Mouse (Mus musculus) forebrain, embryonic 12.5 days (tissue): ENCODE data around the gene Napepld. TPM values are rescaled to one million over a fixed set of nuclear protein-coding genes. Genes with fewer than 3 reads are reported as not detected.
"Not testable (repeated sequence)": the region's sequence is repeated elsewhere in the genome, so short reads cannot be mapped to it uniquely, and the experiment has no call there.

Experiments used
- ATAC-seq: fragments of 200-750 bp; cut with Nextera tagmentation; 2 replicates; pipeline ENCODE4 v1.8.0; 2017; ENCODE audit warnings: moderate TSS enrichment; ENCODE audit not compliant: low FRiP score
- H3K27ac ChIP-seq: fragments of 300-500 bp; sonication (generic); 2 replicates; pipeline ENCODE4 v1.5.1; 2016; ENCODE audit warnings: mild to moderate bottlenecking
- H3K27me3 ChIP-seq: fragments of 300-500 bp; sonication (generic); 2 replicates; pipeline ENCODE4 v1.6.1; 2016; ENCODE audit warnings: mild to moderate bottlenecking
- H3K36me3 ChIP-seq: fragments of 300-500 bp; sonication (generic); replicated peaks from 2 replicates; pipeline ENCODE4 v1.6.1; 2016; ENCODE audit warnings: mild to moderate bottlenecking
- H3K4me1 ChIP-seq: fragments of 300-500 bp; sonication (generic); 2 replicates; pipeline ENCODE4 v1.6.1; 2016
- H3K4me2 ChIP-seq: fragments of 300-500 bp; sonication (generic); 2 replicates; pipeline ENCODE4 v1.6.1; 2016; ENCODE audit warnings: mild to moderate bottlenecking, moderate library complexity
- H3K4me3 ChIP-seq: fragments of 300-500 bp; sonication (generic); replicated peaks from 2 replicates; pipeline ENCODE4 v1.5.1; 2016; ENCODE audit warnings: mild to moderate bottlenecking
- H3K9ac ChIP-seq: fragments of 300-500 bp; sonication (generic); 2 replicates; pipeline ENCODE4 v1.6.1; 2016; ENCODE audit warnings: mild to moderate bottlenecking
- H3K9me3 ChIP-seq: fragments of 300-500 bp; sonication (generic); 2 replicates; pipeline ENCODE4 v1.6.1; 2016
- WGBS: fragments of 180-500 bp; shearing (Covaris S2); methylation state at CpG from one replicate; pipeline ENCODE4 v1.1.7; 2016; 5-methylcytosine and 5-hydroxymethylcytosine counted together
- polyA plus RNA-seq: library from polyadenylated mRNA; unstranded; fragments of >200 nt; fragmentation: Nextera tagmentation; extraction: Ambion mirVana; gene quantifications from 2 replicates; pipeline ENCODE4 v1.2.1, GENCODE M21; 2016

Gene Napepld
- polyA plus RNA-seq, 1 experiment from 2014 or later, result 12.6 TPM

DNA sequence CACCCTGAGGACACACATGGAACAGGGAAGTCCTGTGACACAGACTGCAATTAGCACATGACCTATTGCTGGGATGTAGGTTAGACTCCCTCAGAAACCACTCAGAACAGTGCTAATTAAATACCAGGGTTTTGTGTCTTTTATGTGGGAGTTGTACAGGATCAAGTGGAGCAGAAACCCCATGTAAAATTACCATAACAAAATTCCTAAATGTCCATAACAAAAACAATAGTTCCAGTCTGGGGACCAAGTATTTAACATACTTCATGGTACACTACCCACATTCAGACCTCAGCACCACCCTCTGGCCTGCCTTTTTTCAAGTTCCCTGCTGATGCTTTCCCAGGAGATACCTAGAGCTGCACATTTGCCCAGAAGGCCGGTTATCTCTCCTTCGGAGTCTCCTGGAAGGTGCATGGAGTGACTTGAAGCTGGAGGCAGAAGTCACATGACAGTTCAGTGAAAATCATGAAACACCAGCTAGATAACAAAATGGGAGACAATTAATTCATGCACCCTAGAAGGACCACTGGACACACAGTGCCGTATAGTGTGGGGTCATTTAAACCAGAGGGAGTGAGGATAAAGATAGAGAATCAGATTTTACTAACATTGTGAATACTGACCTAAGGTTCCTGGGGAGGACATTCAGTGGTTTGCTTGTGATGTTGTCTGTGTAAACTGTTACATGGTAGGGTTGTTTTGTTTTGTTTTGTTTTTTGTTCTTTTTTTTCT, 31.1 kb upstream of the Napepld start:
- H3K27me3 ChIP-seq, result no peaks in the 10 kb centered on the region
- ATAC-seq, result peak; percentile 70
- H3K4me1 ChIP-seq, result peaks cover 49% of the 10 kb centered on the region
- WGBS, result 17% methylated on average over 3 of the region's 3 CpGs
- no peaks in the 10 kb centered on the region for H3K9me3 ChIP-seq
- H3K4me2 ChIP-seq, result peak overlapping the region; percentile 6
- no peaks in the 10 kb centered on the region for H3K36me3 ChIP-seq
- no peak overlapping the region for H3K9ac ChIP-seq
- H3K4me3 ChIP-seq, result no peak overlapping the region
- H3K27ac ChIP-seq, result peak overlapping the region; percentile 94

DNA sequence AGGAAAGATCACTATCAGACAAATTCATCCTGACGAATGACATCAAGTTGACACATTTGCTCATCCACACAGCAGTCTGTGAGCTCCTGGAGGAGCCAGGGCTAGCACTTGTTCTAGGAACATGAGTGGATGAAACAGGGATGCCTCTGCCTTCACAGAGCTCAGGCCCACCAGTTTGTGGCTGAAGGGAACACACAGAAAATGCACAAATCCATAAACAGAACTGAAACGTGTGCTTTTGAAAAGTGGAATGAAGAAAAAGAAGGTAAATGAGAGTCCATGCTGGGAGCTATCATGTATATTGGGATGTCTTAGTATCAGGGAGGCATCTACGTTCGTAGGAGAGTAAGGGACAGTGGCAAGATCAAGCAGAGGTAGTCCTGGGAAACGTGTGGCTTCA, 27.9 kb upstream of the Napepld start:
- no peak overlapping the region for H3K4me3 ChIP-seq
- H3K4me1 ChIP-seq, result peaks cover 52% of the 10 kb centered on the region
- H3K4me2 ChIP-seq, result no peak overlapping the region
- 84% methylated on average over 5 of the region's 5 CpGs for WGBS
- ATAC-seq, result no peak
- H3K36me3 ChIP-seq, result no peaks in the 10 kb centered on the region
- H3K27me3 ChIP-seq, result no peaks in the 10 kb centered on the region
- H3K9me3 ChIP-seq, result no peaks in the 10 kb centered on the region
- no peak overlapping the region for H3K9ac ChIP-seq
- H3K27ac ChIP-seq, result no peak overlapping the region

DNA sequence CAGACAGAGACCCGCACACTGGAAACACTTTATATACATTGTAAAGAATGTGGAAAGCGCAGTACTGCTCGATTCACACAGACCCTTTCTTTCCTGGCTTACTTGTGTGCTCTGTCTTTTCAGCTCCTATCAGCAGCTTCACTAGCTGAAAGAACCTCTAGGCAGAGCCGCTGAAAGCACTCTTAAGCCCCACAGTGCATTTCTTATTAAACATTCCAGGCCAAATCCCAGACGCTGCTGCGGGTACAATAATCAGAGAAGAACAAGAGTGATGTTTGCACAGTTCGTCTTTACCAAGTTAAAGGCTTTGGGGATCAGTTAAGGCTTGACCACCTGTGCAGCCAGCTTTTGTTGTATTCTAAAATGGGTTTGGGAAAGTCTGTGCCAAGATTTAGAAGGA, 23.7 kb upstream of the Napepld start:
- Histone ChIP-seq H3K4me2 (peak overlapping the region; percentile 9), H3K9me3 (no peaks in the 10 kb centered on the region), H3K36me3 (no peaks in the 10 kb centered on the region), H3K9ac (peak overlapping the region; percentile 12; the same call in 1 of the 2 replicates), H3K4me1 (peaks cover 25% of the 10 kb centered on the region), H3K4me3 (no peak overlapping the region), H3K27me3 (no peaks in the 10 kb centered on the region), H3K27ac (peak overlapping the region; percentile 93)
- 9% methylated on average over 7 of the region's 7 CpGs for WGBS
- peak; percentile 80 for ATAC-seq

DNA sequence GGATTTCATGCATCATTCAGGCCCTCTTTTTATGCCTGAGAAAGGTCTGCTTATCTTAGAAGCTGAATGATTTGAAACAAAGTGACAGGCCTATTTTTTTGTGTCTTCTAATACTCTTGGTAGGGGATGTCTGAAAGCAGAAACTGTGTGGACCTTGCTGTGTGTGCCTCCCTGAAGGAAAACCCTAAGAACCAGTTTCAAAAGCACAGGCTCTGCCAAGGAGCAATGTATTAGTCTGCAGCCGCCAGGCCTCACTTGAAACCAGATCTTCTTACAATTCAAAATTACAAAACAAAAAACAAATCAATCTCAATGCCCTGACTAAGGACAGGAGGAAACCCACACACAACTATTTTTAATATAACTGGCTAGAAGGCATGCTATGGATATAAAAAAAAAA, 23.2 kb upstream of the Napepld start:
- Histone ChIP-seq H3K9ac (no peak overlapping the region), H3K4me3 (no peak overlapping the region), H3K4me2 (no peak overlapping the region), H3K4me1 (peaks cover 25% of the 10 kb centered on the region), H3K36me3 (no peaks in the 10 kb centered on the region), H3K27ac (peak overlapping the region; percentile 93), H3K9me3 (no peaks in the 10 kb centered on the region), H3K27me3 (no peaks in the 10 kb centered on the region)
- WGBS, result 22% methylated on average over 1 of the region's 1 CpGs
- ATAC-seq, result peak; percentile 64

DNA sequence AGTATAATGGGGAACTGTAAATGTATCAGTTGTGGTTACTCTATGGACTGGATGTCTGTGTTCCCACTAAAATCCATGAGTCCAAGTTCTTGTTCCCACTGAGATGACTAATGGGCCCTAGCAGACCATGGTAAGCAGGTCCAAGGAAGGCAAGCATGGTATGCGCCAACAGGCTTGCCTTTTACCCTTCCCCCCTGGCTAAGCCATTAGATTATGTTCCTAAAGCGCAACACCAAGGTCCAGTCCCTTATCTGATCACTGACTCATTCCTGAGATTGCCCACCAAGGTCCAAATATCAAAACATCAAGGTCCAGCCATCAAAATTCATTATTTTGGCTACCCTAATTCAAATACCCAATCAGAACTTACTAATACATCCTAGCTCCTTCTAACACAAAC, 18.0 kb upstream of the Napepld start:
- Histone ChIP-seq H3K4me1 (peaks cover 8% of the 10 kb centered on the region), H3K27me3 (no peaks in the 10 kb centered on the region), H3K36me3 (no peaks in the 10 kb centered on the region), H3K9me3 (no peaks in the 10 kb centered on the region), H3K4me2 (no peak overlapping the region), H3K9ac (no peak overlapping the region), H3K4me3 (no peak overlapping the region), H3K27ac (no peak overlapping the region)
- no peak for ATAC-seq
- WGBS, result 94% methylated on average over 2 of the region's 2 CpGs

DNA sequence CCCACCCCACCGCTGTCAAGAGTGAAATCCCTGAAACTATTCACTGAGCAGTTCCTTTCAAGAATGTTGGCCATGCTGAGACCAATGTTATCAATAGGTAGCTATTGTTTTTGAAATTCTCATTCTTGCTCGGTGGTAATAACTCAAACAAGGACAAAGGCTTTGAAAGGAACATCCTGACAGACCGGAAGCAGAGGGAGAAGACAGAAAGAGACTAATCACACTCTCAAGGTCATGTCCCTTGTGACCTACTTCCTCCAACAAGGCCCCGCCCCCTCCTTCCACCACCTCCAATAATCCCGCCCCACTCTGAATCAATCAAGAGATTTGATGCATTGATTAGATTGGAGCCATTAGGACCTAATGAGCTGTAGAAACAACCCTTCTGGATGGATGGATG, 17.4 kb upstream of the Napepld start:
- 89% methylated on average over 5 of the region's 5 CpGs for WGBS
- no peaks in the 10 kb centered on the region for H3K36me3 ChIP-seq
- H3K4me1 ChIP-seq, result 0 out of 2 replicates have a peak, but pooled peaks cover 3% of the 10 kb centered on the region
- no peaks in the 10 kb centered on the region for H3K27me3 ChIP-seq
- ATAC-seq, result no peak
- no peak overlapping the region for H3K27ac ChIP-seq
- H3K9me3 ChIP-seq, result no peaks in the 10 kb centered on the region
- no peak overlapping the region for H3K4me2 ChIP-seq
- no peak overlapping the region for H3K4me3 ChIP-seq
- H3K9ac ChIP-seq, result no peak overlapping the region

DNA sequence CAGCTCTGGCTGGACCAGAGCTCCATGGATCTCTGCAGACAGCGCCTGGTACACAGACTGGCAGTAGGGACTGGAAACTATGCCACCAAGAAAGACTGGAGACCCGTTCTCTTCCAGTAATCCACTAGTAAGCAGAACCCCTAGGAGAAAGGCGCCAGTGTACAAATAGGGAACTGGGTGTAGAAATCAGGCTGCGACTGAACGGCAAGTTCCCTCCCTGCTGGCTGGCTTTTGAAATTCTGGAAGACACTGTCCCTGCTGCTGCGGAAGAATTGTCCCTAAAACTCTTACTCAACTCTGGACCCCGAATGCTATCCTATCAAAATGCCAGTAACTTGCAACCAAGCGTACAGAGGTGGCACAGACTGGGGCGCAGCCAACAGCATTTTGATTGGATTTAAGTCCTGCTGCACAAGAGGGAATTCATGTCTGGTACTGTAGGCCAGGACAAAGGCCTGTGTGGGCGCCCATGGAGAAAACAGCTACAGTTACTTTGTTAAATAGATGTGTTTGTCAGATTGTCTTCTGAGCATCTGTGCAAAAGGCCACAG, 16.0 kb upstream of the Napepld start:
- Histone ChIP-seq H3K27ac (no peak overlapping the region), H3K36me3 (no peaks in the 10 kb centered on the region), H3K27me3 (no peaks in the 10 kb centered on the region), H3K4me2 (no peak overlapping the region), H3K9me3 (no peaks in the 10 kb centered on the region), H3K4me3 (no peak overlapping the region), H3K9ac (no peak overlapping the region), H3K4me1 (no peaks in the 10 kb centered on the region)
- WGBS, result 82% methylated on average over 10 of the region's 10 CpGs
- no peak for ATAC-seq

DNA sequence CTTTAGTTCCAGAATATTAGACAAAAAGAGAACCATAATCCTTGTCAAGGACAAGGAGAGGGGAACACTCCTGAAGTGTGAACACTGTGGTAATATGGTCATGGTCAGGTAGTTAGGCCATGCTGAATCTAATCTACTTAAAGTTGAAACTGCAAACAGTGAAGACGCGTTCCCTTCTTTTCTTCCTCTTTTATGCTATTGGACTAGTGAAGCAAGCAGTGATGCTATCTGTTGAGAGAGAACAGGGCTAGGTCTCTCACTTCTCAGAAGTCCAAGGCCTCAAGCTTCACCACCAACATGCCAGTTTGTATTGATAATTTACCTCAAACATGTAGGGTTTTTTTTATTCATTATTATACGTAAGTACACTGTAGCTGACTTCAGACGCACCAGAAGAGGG, 13.3 kb upstream of the Napepld start:
- H3K4me1 ChIP-seq, result no peaks in the 10 kb centered on the region
- no peak overlapping the region for H3K4me3 ChIP-seq
- H3K27ac ChIP-seq, result no peak overlapping the region
- H3K9me3 ChIP-seq, result no peaks in the 10 kb centered on the region; the same call in 1 of the 2 replicates
- H3K4me2 ChIP-seq, result no peak overlapping the region
- no peaks in the 10 kb centered on the region for H3K36me3 ChIP-seq
- no peak for ATAC-seq
- 94% methylated on average over 4 of the region's 4 CpGs for WGBS
- H3K27me3 ChIP-seq, result no peaks in the 10 kb centered on the region
- no peak overlapping the region for H3K9ac ChIP-seq

DNA sequence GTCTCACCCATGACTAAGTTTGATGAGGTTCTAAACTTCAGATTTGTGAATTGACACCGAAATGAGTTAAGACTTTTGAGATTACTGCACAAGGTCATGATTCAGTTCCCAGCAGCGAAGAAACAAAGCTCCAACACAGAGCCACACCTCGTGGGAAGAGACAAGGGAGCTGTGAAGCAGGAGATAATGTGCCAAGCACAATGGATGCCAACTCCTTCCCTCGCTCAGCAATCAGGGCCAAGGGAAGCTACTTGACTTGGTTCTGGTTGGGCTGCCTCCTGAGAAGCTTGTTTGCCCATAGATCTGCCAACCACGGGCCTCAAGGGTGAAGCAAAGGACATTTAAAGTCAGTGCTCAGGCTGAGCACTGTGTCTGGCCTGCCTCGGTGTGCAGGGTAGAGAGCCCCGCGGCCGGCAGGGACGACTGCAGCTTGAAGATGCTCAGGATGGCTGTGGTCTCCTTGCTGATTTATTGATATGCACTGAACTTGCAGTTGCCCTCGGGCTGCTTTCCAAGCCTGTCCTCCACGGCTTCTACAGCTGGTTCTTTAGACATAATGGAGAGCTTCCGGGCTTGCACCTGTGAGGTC, 11.0 kb upstream of the Napepld start:
- no peak for ATAC-seq

DNA sequence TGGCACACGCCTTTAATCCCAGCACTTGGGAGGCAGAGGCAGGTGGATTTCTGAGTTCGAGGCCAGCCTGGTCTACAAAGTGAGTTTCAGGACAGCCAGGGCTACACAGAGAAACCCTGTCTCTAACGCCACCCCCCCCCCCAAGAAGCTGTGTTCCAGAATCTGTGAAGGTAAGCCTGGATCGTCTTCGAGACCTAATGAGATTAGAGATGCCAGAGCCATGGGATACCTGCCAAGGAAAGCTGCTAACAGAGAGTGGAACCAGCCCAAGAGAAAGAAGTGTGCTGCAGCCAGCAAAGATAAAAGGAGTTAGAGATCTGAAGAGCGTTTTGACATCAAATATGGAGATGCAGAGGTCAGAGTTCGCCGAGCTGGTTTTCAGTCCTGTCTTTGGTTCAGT, 6.8 kb upstream of the Napepld start:
- ATAC-seq, H3K9ac ChIP-seq, H3K4me3 ChIP-seq, H3K27me3 ChIP-seq, H3K27ac ChIP-seq, H3K36me3 ChIP-seq, H3K9me3 ChIP-seq, H3K4me2 ChIP-seq, H3K4me1 ChIP-seq: not testable (repeated sequence)
- WGBS, result 89% methylated on average over 8 of the region's 8 CpGs

More for the DNA sequence above, 11.0 kb upstream of the Napepld start:
- no peaks in the 10 kb centered on the region; the same call in 1 of the 2 replicates for H3K9me3 ChIP-seq
- no peaks in the 10 kb centered on the region for H3K27me3 ChIP-seq
- H3K4me3 ChIP-seq, result no peak overlapping the region
- H3K9ac ChIP-seq, result 0 out of 2 replicates have a peak overlapping the region, but pooled peaks have one; percentile 5
- H3K36me3 ChIP-seq, result no peaks in the 10 kb centered on the region
- no peak overlapping the region for H3K27ac ChIP-seq
- no peak overlapping the region for H3K4me2 ChIP-seq
- 76% methylated on average over 13 of the region's 13 CpGs for WGBS
- H3K4me1 ChIP-seq, result no peaks in the 10 kb centered on the region

DNA sequence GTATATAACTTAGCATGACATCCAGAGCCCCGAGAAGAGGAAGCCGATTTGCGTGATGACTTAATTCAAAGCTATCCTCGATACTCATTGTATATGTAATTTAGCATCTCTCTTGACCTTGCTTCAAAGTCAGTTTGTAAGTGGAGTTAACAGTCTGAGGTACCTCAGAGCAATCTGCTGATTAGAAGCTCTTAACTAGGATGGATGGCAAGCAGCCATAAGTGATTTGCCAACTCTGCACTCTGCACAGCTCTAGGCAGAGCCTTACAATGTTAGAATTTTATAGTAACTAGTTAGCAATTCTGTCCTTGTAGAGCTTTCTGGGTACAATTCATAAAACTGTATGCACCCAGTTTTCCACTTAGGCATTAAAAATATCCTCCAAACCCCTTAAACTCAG, 5.3 kb upstream of the Napepld start:
- no peak overlapping the region for H3K4me2 ChIP-seq
- H3K27ac ChIP-seq, result no peak overlapping the region
- no peak for ATAC-seq
- H3K9ac ChIP-seq, result no peak overlapping the region
- H3K4me3 ChIP-seq, result no peak overlapping the region
- H3K9me3 ChIP-seq, result no peaks in the 10 kb centered on the region; the same call in 1 of the 2 replicates
- no peaks in the 10 kb centered on the region for H3K27me3 ChIP-seq
- no peaks in the 10 kb centered on the region for H3K4me1 ChIP-seq
- 96% methylated on average over 4 of the region's 4 CpGs for WGBS
- H3K36me3 ChIP-seq, result no peaks in the 10 kb centered on the region

DNA sequence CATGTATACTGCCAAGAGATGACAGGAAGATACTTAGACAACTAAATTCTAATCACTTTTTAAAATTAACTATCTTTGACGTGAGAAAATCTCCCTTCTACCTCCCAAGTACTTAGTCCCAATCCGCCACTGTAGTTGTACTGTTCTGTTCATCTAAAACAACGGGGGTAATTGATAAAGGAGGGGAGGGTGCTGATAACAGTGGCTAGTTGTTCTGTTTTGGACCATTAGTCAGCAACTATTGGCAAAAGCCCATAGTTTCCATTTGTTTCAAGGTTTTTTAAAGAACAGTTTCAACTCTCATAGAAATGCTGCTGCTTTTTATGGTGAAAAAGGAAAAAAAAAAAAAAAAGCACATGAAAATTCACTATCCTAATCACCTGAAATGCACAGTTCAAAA, 2.5 kb upstream of the Napepld start:
- Histone ChIP-seq H3K27ac (no peak overlapping the region), H3K9me3 (no peaks in the 10 kb centered on the region), H3K9ac (no peak overlapping the region), H3K4me2 (no peak overlapping the region), H3K4me1 (no peaks in the 10 kb centered on the region; the same call in 1 of the 2 replicates), H3K36me3 (no peaks in the 10 kb centered on the region), H3K4me3 (no peak overlapping the region), H3K27me3 (no peaks in the 10 kb centered on the region)
- WGBS, result 86% methylated on average over 3 of the region's 3 CpGs
- no peak for ATAC-seq
